Mouse (Mus musculus) T-helper 2 cell (primary cell): ENCODE data around the gene Sh3bp4.

ENCODE experiments used
- in situ Hi-C: fragments of 300-600 bp; cut with MboI, MseI; formaldehyde crosslinking; loops from one replicate; pipeline ENCODE4 v1.15.1; 2025; ENCODE audit warnings: high pct_unique_total_duplicates

The Sh3bp4 gene

DNA sequence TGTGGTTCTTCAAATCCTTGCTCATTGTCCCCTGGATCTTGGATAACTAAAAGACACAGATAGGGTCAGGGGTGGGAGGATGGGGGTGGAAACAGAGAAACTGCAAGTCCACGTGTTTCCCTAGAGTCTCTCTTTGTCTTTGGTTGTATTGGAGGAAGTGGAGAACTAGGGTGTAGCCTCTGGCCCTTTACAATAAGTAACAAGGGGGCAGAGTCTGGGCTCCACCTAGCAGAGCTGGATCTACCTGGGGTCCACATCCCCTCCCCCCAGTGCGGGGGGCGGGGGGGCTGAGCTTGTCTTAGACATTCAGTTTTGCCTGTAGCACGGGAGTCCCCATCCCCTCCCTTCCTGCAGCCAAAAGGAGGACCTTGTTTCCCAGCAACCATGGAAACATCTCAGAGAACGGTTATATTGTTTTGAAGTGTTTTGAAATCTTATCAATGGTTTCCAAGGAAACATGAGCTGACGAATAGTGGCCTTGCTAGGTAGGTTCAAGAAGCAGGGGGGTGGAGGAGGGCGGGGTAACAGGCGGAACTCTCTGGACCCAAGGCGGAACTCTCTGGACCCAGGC is 113.1 kb downstream of the Sh3bp4 start:
- in situ Hi-C loops = loop anchor here (10.0 to 25.0 kb wide), 3 partner anchors 109 to 796 kb away; partner anchors contain the start of gene Sh3bp4

DNA sequence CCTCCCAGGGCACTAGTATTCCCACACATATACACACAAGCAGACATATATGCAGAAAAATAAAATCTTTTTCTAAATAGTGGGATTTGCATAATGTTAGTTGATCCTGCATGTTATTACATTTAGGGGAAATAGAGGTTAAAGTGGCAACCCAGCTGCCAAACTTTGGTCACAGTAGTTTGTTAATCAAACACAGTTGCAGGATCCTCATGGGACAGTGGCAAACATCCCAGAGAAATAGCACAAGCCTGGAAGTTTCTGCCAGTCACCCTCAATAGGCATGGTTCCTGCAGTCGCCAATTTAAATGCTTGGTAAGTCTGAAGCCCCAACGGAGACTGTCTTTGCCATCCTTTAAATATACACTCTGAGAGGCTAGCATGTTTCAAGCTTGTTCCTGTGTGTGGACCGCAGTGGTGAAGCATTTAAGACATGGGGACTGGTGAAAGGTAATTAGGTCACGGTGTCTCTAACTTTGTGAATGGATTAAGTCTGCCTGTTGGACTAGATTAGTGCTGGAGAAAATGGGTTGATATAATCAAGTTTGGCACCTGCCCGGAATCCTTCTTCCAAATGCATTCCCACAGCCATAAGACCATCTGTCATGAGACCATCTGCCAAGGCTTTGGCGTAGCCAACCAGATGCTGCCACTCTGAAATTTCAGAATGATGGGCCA is 114.0 kb downstream of the Sh3bp4 start:
- in situ Hi-C loops = loop anchor here (10.0 to 25.0 kb wide), 3 partner anchors 109 to 797 kb away; partner anchors contain the start of gene Sh3bp4

DNA sequence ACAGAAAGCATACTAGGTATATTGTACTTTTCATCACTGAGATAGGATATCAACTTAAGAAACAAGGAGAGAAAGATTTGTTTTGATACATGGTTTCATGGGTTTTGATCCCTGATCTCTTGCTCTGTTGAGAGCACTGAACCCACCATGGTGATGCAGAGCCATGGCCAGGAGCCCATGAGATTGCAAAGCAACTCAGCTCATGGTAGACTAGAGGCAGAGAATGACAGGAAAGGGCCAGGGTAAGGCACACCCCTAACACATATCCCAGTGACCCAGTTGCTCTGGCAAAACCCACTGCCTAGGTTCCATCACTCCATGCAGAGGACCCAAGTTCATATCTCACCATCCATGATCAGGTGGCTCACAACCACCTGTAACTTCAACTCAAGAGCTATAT is 114.6 kb downstream of the Sh3bp4 start:
- in situ Hi-C loops = loop anchor here (10.0 to 25.0 kb wide), 3 partner anchors 110 to 798 kb away; partner anchors contain the start of gene Sh3bp4

- in situ Hi-C loops = loop anchor here (10.0 to 25.0 kb wide), 3 partner anchors 113 to 800 kb away; partner anchors contain the start of gene Sh3bp4
These were observed 117.2 kb downstream of the Sh3bp4 start for GRCm38 (mm10) chr1:89187441-89187840.

GRCm38 (mm10) chr1:89188091-89188490 is 117.9 kb downstream of the Sh3bp4 start:
- in situ Hi-C loops = loop anchor here (10.0 to 25.0 kb wide), 3 partner anchors 113 to 801 kb away; partner anchors contain the start of gene Sh3bp4

DNA sequence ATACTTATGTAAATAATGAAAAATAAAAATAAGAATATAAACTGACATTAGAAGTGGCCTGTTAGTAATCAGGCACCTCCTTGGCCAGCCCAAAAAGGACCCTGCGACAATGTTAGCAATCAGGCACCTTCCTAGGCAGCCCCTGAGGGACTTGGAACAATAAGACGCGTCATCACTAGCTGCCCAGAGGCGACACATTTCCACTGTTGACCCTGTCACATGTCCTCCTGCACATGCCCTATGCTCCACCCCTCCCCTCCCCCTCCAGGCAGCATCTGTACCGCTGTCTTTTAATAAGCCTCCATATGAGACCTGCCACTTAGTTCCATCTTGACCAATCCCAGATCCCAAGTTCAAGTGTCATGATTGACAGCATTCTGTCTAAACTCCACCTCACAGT is 119.0 kb downstream of the Sh3bp4 start:
- in situ Hi-C loops = loop anchor here (10.0 to 25.0 kb wide), 3 partner anchors 114 to 802 kb away; partner anchors contain the start of gene Sh3bp4

DNA sequence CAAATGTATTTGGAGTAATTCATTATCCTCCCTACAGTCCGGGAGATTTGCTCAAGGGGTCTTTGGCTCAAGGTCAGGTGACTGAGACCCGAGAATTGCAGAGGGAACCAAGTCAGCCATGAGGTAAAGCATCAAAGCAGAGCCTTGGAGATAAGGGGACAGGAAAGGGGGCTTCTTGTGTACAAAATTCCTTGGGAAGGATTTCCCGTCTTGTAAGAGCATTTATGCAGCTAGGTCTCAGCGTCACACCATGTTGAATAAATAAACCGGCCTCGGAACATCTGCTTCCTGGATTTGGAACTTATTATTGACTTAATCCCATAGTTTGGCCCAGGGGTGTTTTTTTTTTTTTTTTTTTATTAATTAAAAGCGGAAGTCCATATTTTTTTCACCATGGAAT is 120.4 kb downstream of the Sh3bp4 start:
- in situ Hi-C loops = loop anchor here (5.0 to 25.0 kb wide), 4 partner anchors 146 to 803 kb away; no protein-coding TSS in a partner anchor

DNA sequence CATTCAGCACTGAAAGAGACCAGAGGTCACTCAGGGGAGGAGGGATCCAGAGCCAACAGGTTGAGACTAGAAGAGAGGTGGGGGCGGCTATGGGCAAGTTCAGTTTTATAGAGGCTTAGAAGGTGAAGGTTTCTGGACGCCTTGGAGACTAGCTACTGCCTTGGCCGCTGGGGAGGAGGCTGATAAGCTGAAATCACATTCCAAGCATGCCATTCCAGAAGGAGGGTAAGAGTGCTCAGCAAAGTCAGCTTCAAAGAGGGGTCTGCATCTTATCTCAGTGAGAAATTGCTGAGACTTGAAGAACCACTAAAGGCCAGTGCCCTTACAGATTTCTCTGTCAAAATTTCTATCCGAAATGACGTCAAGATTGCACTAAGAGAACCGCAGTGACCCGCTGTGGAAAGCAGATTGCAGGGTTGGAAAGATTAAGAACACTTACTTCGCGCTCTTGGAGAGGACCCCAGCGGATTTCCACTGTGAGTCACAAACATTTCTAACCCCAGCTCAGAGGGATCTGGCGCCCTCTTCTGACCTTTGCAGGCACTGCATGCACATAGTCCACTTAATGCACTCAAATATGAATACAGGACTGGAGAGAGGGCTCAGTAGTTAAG is 121.0 kb downstream of the Sh3bp4 start:
- in situ Hi-C loops = loop anchor here (5.0 to 25.0 kb wide), 4 partner anchors 146 to 804 kb away; no protein-coding TSS in a partner anchor

DNA sequence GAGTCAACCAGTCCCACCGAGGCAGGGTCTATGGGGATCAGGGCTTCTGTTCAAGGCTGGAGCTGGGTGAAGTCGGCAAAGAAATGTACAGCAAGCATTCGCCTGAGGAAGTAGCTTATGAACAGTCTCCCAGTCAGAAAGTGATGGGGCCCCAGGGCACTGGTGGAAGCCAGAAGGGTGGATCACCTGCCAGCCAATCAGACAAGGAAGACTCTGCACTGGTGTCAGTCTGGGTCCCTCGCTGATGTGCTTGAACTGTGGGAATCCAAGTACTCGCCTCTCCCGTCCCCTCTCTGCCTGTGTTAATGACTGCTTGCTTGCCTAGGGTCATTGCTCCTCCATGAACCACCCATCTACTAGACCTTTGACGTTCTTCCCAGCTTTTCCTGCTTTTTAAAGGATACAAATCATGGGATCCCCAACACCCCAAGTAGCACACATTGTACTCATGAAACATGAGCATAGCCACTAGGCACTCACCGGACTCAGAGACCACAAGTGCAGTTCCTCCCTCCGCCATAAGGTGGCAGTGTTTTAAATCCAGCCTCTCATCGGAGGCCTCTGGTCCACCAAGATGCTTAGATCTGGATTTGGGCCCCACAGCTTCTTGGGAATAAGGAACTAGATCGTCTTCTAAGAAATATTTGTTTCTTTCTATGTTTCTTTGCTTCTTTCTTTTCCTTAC is 122.5 kb downstream of the Sh3bp4 start:
- in situ Hi-C loops = loop anchor here (5.0 to 25.0 kb wide), 4 partner anchors 148 to 805 kb away; no protein-coding TSS in a partner anchor

GRCm38 (mm10) chr1:89193576-89193975 is 123.4 kb downstream of the Sh3bp4 start:
- in situ Hi-C loops = loop anchor here (5.0 to 25.0 kb wide), 4 partner anchors 149 to 806 kb away; no protein-coding TSS in a partner anchor

GRCm38 (mm10) chr1:89195827-89196712 is 125.9 kb downstream of the Sh3bp4 start:
- in situ Hi-C loops = loop anchor here (10.0 to 25.0 kb wide), 3 partner anchors 151 to 809 kb away; no protein-coding TSS in a partner anchor
